Mouse (Mus musculus): ENCODE results near the gene Pth1r. TPM values are rescaled to one million over a fixed set of nuclear protein-coding genes. Genes with fewer than 3 reads are reported as not detected.

Gene Pth1r
- 3.5 TPM for polyA plus RNA-seq (2014; fragmentation: Illumina TruSeq; extraction: RNeasy Lipid Tissue Mini Kit (QIAGEN cat#74804); ENCODE audit: insufficient read depth, low read depth, low replicate concordance)

DNA sequence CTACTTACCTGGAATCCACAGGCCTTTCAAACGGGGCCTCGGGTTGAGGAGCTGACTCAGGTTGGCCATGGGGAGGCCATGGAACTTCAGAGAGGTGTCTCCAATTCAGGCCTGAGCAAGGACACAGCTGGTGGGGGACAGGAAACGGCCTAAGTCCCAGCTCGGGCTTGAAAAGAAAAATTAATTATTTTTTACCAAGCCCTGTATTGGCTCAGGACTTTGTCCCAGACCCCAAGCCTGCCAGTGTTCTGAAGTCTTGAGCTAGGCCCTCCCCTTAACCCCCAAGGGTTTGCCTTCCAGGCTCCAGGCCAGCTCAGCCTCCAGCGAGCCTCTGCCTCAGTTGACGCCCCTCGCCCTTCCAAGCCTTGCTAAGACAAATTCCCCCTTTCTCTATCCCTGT lies at the start of gene Pth1r:
Gene Pth1r, minus strand, starts transcription at position 185 of the 400 bp plus-strand sequence.

GRCm38 (mm10) chr9:110741711-110742294 lies 5.1 kb downstream of the Pth1r start, which contains the start of gene Myl3:
TSS of gene Myl3 (plus strand) at chr9:110741861.

Other genes with a start within 250 kb of the Pth1r start
- 32.7 TPM for gene Setd2, start 214.5 kb downstream of the Pth1r start, polyA plus RNA-seq (2014; fragmentation: Illumina TruSeq; extraction: RNeasy Lipid Tissue Mini Kit (QIAGEN cat#74804); ENCODE audit: insufficient read depth, low read depth, low replicate concordance)
- 19.5 TPM for gene Nradd, start 122.7 kb downstream of the Pth1r start, polyA plus RNA-seq (2014; fragmentation: Illumina TruSeq; extraction: RNeasy Lipid Tissue Mini Kit (QIAGEN cat#74804); ENCODE audit: insufficient read depth, low read depth, low replicate concordance)
- gene Nbeal2, start 93.0 kb downstream of the Pth1r start, polyA plus RNA-seq (2014; fragmentation: Illumina TruSeq; extraction: RNeasy Lipid Tissue Mini Kit (QIAGEN cat#74804); ENCODE audit: insufficient read depth, low read depth, low replicate concordance) = 10.7 TPM
- 141 TPM for gene Ccdc12, start 90.6 kb downstream of the Pth1r start, polyA plus RNA-seq (2014; fragmentation: Illumina TruSeq; extraction: RNeasy Lipid Tissue Mini Kit (QIAGEN cat#74804); ENCODE audit: insufficient read depth, low read depth, low replicate concordance)
- 12.4 TPM for gene Myl3, start 5.3 kb downstream of the Pth1r start, polyA plus RNA-seq (2014; fragmentation: Illumina TruSeq; extraction: RNeasy Lipid Tissue Mini Kit (QIAGEN cat#74804); ENCODE audit: insufficient read depth, low read depth, low replicate concordance)
- gene Prss42, start 51.0 kb upstream of the Pth1r start, polyA plus RNA-seq (2014; fragmentation: Illumina TruSeq; extraction: RNeasy Lipid Tissue Mini Kit (QIAGEN cat#74804); ENCODE audit: insufficient read depth, low read depth, low replicate concordance) = not detected
- gene Prss44, start 66.8 kb upstream of the Pth1r start, polyA plus RNA-seq (2014; fragmentation: Illumina TruSeq; extraction: RNeasy Lipid Tissue Mini Kit (QIAGEN cat#74804); ENCODE audit: insufficient read depth, low read depth, low replicate concordance) = not detected
- gene Prss43, start 79.5 kb upstream of the Pth1r start, polyA plus RNA-seq (2014; fragmentation: Illumina TruSeq; extraction: RNeasy Lipid Tissue Mini Kit (QIAGEN cat#74804); ENCODE audit: insufficient read depth, low read depth, low replicate concordance) = not detected
- gene Prss45, start 87.4 kb upstream of the Pth1r start, polyA plus RNA-seq (2014; fragmentation: Illumina TruSeq; extraction: RNeasy Lipid Tissue Mini Kit (QIAGEN cat#74804); ENCODE audit: insufficient read depth, low read depth, low replicate concordance) = not detected
- not detected for gene Prss46, start 97.4 kb upstream of the Pth1r start, polyA plus RNA-seq (2014; fragmentation: Illumina TruSeq; extraction: RNeasy Lipid Tissue Mini Kit (QIAGEN cat#74804); ENCODE audit: insufficient read depth, low read depth, low replicate concordance)
- not detected for gene Prss50, start 110.8 kb upstream of the Pth1r start, polyA plus RNA-seq (2014; fragmentation: Illumina TruSeq; extraction: RNeasy Lipid Tissue Mini Kit (QIAGEN cat#74804); ENCODE audit: insufficient read depth, low read depth, low replicate concordance)
- 20.3 TPM for gene Als2cl, start 132.7 kb upstream of the Pth1r start, polyA plus RNA-seq (2014; fragmentation: Illumina TruSeq; extraction: RNeasy Lipid Tissue Mini Kit (QIAGEN cat#74804); ENCODE audit: insufficient read depth, low read depth, low replicate concordance)
- 1.9 TPM for gene Tmie, start 133.0 kb upstream of the Pth1r start, polyA plus RNA-seq (2014; fragmentation: Illumina TruSeq; extraction: RNeasy Lipid Tissue Mini Kit (QIAGEN cat#74804); ENCODE audit: insufficient read depth, low read depth, low replicate concordance)
- gene Fam240a, start 169.7 kb upstream of the Pth1r start, polyA plus RNA-seq (2014; fragmentation: Illumina TruSeq; extraction: RNeasy Lipid Tissue Mini Kit (QIAGEN cat#74804); ENCODE audit: insufficient read depth, low read depth, low replicate concordance) = not detected
- gene Tdgf1, start 199.0 kb upstream of the Pth1r start, polyA plus RNA-seq (2014; fragmentation: Illumina TruSeq; extraction: RNeasy Lipid Tissue Mini Kit (QIAGEN cat#74804); ENCODE audit: insufficient read depth, low read depth, low replicate concordance) = 1.9 TPM
- gene Lrrc2, start 204.4 kb upstream of the Pth1r start, polyA plus RNA-seq (2014; fragmentation: Illumina TruSeq; extraction: RNeasy Lipid Tissue Mini Kit (QIAGEN cat#74804); ENCODE audit: insufficient read depth, low read depth, low replicate concordance) = 0.90 TPM
- 8.7 TPM for gene Rtp3, start 243.4 kb upstream of the Pth1r start, polyA plus RNA-seq (2014; fragmentation: Illumina TruSeq; extraction: RNeasy Lipid Tissue Mini Kit (QIAGEN cat#74804); ENCODE audit: insufficient read depth, low read depth, low replicate concordance)